Mouse (Mus musculus): ENCODE measurements around the gene Dnm3. TPM values are rescaled to one million over a fixed set of nuclear protein-coding genes. Genes with fewer than 3 reads are reported as not detected.

The Dnm3 gene
- polyA plus RNA-seq, 1 experiment from 2014 or later: 1.1 TPM

GRCm38 (mm10) chr1:162143974-162144912, 333.6 kb downstream of the Dnm3 start:
- Histone ChIP-seq H3K4me2 (no peak overlapping the region), H3K27ac (no peak overlapping the region), H3K9ac (no peak overlapping the region), H3K9me3 (replicated peaks) (no peaks in the 10 kb centered on the region), H3K27me3 (replicated peaks) (no peaks in the 10 kb centered on the region), H3K36me3 (no peaks in the 10 kb centered on the region), H3K4me1 (no peaks in the 10 kb centered on the region), H3K4me3 (no peak overlapping the region)
- 55% methylated on average over 6 of the region's 6 CpGs for WGBS (ENCODE audit: insufficient replicate concordance)
- no peak for ATAC-seq

GRCm38 (mm10) chr1:162142285-162142684, 335.5 kb downstream of the Dnm3 start:
- Histone ChIP-seq H3K4me1 (no peaks in the 10 kb centered on the region), H3K4me3 (no peak overlapping the region), H3K9me3 (replicated peaks) (no peaks in the 10 kb centered on the region), H3K4me2 (no peak overlapping the region), H3K9ac (no peak overlapping the region), H3K36me3 (no peaks in the 10 kb centered on the region), H3K27me3 (replicated peaks) (no peaks in the 10 kb centered on the region), H3K27ac (no peak overlapping the region)
- ATAC-seq: no peak
- WGBS (ENCODE audit: insufficient replicate concordance): 70% methylated on average over 7 of the region's 7 CpGs

- H3K4me3 ChIP-seq: no peak overlapping the region
- no peaks in the 10 kb centered on the region for H3K36me3 ChIP-seq
- H3K9me3 ChIP-seq (replicated peaks): no peaks in the 10 kb centered on the region
- H3K27ac ChIP-seq: no peak overlapping the region
- no peak for ATAC-seq
- no peak overlapping the region for H3K9ac ChIP-seq
- no peak overlapping the region for H3K4me2 ChIP-seq
- no peaks in the 10 kb centered on the region for H3K4me1 ChIP-seq
- 49% methylated on average over 4 of the region's 4 CpGs for WGBS (ENCODE audit: insufficient replicate concordance)
- H3K27me3 ChIP-seq (replicated peaks): no peaks in the 10 kb centered on the region
Observed at GRCm38 (mm10) chr1:162136328-162136727, 341.5 kb downstream of the Dnm3 start.

- Histone ChIP-seq H3K4me2 (no peak overlapping the region), H3K4me3 (no peak overlapping the region), H3K27ac (no peak overlapping the region), H3K9me3 (replicated peaks) (no peaks in the 10 kb centered on the region), H3K36me3 (no peaks in the 10 kb centered on the region), H3K9ac (no peak overlapping the region), H3K27me3 (replicated peaks) (no peaks in the 10 kb centered on the region), H3K4me1 (no peaks in the 10 kb centered on the region)
- ATAC-seq: no peak
- 67% methylated on average over 11 of the region's 11 CpGs for WGBS (ENCODE audit: insufficient replicate concordance)
Observed at GRCm38 (mm10) chr1:162135451-162136213, 342.2 kb downstream of the Dnm3 start.

GRCm38 (mm10) chr1:162134651-162135066, 343.2 kb downstream of the Dnm3 start:
- H3K36me3 ChIP-seq: no peaks in the 10 kb centered on the region
- H3K4me3 ChIP-seq: no peak overlapping the region
- H3K9me3 ChIP-seq (replicated peaks): no peaks in the 10 kb centered on the region
- H3K4me2 ChIP-seq: no peak overlapping the region
- 61% methylated on average over 3 of the region's 3 CpGs for WGBS (ENCODE audit: insufficient replicate concordance)
- no peaks in the 10 kb centered on the region for H3K4me1 ChIP-seq
- no peak for ATAC-seq
- H3K27ac ChIP-seq: no peak overlapping the region
- H3K27me3 ChIP-seq (replicated peaks): no peaks in the 10 kb centered on the region
- H3K9ac ChIP-seq: no peak overlapping the region

GRCm38 (mm10) chr1:162132908-162133641, 344.8 kb downstream of the Dnm3 start:
- no peak overlapping the region for H3K9ac ChIP-seq
- no peaks in the 10 kb centered on the region for H3K9me3 ChIP-seq (replicated peaks)
- H3K36me3 ChIP-seq: no peaks in the 10 kb centered on the region
- WGBS (ENCODE audit: insufficient replicate concordance): 77% methylated on average over 8 of the region's 8 CpGs
- no peak overlapping the region for H3K4me3 ChIP-seq
- no peak overlapping the region for H3K27ac ChIP-seq
- no peaks in the 10 kb centered on the region for H3K4me1 ChIP-seq
- H3K27me3 ChIP-seq (replicated peaks): no peaks in the 10 kb centered on the region
- ATAC-seq: no peak
- H3K4me2 ChIP-seq: no peak overlapping the region

GRCm38 (mm10) chr1:162126856-162127792, 350.7 kb downstream of the Dnm3 start:
- Histone ChIP-seq H3K4me1 (no peaks in the 10 kb centered on the region), H3K36me3 (no peaks in the 10 kb centered on the region), H3K27me3 (replicated peaks) (no peaks in the 10 kb centered on the region), H3K9ac (no peak overlapping the region), H3K27ac (no peak overlapping the region), H3K9me3 (replicated peaks) (no peaks in the 10 kb centered on the region), H3K4me2 (no peak overlapping the region), H3K4me3 (no peak overlapping the region)
- no peak for ATAC-seq
- 58% methylated on average over 8 of the region's 8 CpGs for WGBS (ENCODE audit: insufficient replicate concordance)

DNA sequence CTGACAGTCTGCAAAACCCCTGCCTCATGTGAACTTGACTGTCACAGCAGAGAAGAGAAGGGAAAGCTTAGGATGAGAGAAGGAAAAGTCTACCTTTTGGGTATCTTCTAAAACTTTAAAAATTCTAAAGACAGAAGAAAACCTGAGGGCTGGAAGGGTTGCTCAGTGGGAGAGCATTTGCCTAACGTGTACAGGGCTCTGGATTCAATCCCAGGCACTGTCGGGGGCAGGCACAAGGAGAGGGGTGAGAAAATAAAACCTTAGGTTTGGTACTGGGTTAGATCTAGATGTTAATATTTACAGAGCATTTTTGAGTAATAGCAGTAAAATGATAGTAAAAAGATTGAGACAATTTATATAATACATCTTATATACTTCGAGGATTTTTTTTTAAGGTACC, 353.4 kb downstream of the Dnm3 start:
- H3K4me3 ChIP-seq: no peak overlapping the region
- WGBS (ENCODE audit: insufficient replicate concordance): 63% methylated on average over 3 of the region's 3 CpGs
- H3K27me3 ChIP-seq (replicated peaks): no peaks in the 10 kb centered on the region
- H3K9ac ChIP-seq: no peak overlapping the region
- H3K4me2 ChIP-seq: no peak overlapping the region
- no peaks in the 10 kb centered on the region for H3K4me1 ChIP-seq
- H3K27ac ChIP-seq: no peak overlapping the region
- no peaks in the 10 kb centered on the region for H3K9me3 ChIP-seq (replicated peaks)
- no peaks in the 10 kb centered on the region for H3K36me3 ChIP-seq
- no peak for ATAC-seq

DNA sequence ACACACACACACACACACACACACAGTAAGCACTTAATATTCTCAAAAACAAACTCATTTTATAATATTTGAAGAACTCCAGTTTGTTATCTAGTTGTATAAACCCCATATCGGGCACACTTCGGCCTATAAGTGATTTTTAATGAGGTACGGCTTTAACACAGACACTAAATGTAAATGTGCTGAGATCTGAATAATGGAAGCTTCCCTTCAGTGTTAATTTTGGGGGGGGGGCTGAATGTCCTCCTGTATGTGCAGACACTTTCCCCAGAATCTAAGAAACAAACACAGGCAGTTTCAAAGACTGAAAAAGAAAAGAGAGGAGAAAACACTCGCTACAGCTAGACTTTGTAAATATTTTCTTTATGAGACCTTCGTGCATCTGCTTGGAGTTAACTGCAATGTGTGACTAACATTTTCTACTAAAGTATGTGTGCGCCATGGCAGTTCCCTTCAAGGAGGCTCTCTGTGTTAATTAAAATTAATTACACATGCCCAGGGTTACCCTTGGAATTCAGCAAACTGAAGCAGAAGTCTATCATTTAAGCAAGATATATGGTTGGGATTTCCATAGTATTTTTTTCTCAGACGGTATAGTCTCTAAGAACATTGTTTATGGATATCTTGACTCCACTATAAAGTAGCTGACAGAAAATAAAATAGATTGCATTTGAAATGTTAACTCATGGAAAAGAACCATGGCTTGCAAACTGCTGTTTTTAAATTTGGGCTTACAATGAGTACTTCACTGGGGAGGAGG, 356.2 kb downstream of the Dnm3 start:
- Histone ChIP-seq H3K9ac (no peak overlapping the region), H3K36me3 (no peaks in the 10 kb centered on the region), H3K27me3 (replicated peaks) (no peaks in the 10 kb centered on the region), H3K4me1 (no peaks in the 10 kb centered on the region), H3K4me3 (no peak overlapping the region), H3K9me3 (replicated peaks) (no peaks in the 10 kb centered on the region), H3K4me2 (no peak overlapping the region), H3K27ac (no peak overlapping the region)
- ATAC-seq: no peak
- 66% methylated on average over 7 of the region's 7 CpGs for WGBS (ENCODE audit: insufficient replicate concordance)

GRCm38 (mm10) chr1:162109437-162109813, 368.4 kb downstream of the Dnm3 start:
- Histone ChIP-seq H3K36me3 (no peaks in the 10 kb centered on the region), H3K4me1 (no peaks in the 10 kb centered on the region), H3K27ac (no peak overlapping the region), H3K9ac (no peak overlapping the region), H3K27me3 (replicated peaks) (no peaks in the 10 kb centered on the region), H3K9me3 (replicated peaks) (no peaks in the 10 kb centered on the region), H3K4me2 (no peak overlapping the region), H3K4me3 (no peak overlapping the region)
- 65% methylated on average over 7 of the region's 7 CpGs for WGBS (ENCODE audit: insufficient replicate concordance)
- no peak for ATAC-seq
